Mouse (Mus musculus) hindbrain, embryonic 11.5 days (tissue): Measurements from ENCODE around the gene Fgfbp3. TPM values are rescaled to one million over a fixed set of nuclear protein-coding genes. Genes with fewer than 3 reads are reported as not detected.
"Not testable (repeated sequence)": the region's sequence is repeated elsewhere in the genome, so short reads cannot be mapped to it uniquely, and the experiment has no call there.

Source experiments
- ATAC-seq: fragments of 200-750 bp; cut with Nextera tagmentation; 2 replicates; pipeline ENCODE4 v1.8.0; 2017; ENCODE audit warnings: mild to moderate bottlenecking, moderate TSS enrichment, moderate library complexity; ENCODE audit not compliant: low FRiP score
- DNase-seq: peaks from one replicate; pipeline ENCODE4 v3.0.0-alpha.2; 2015; ENCODE audit warnings: low spot score
- H3K27ac ChIP-seq: fragments of 300-500 bp; sonication (generic); 2 replicates; pipeline ENCODE4 v1.5.1; 2014; ENCODE audit warnings: mild to moderate bottlenecking, low read depth, low read length
- H3K27me3 ChIP-seq: fragments of 300-500 bp; sonication (generic); 2 replicates; pipeline ENCODE4 v1.6.1; 2014; ENCODE audit warnings: mild to moderate bottlenecking, low read length, moderate library complexity, mixed read lengths; ENCODE audit not compliant: control insufficient read depth, insufficient read depth
- H3K36me3 ChIP-seq: fragments of 300-500 bp; sonication (generic); 2 replicates; pipeline ENCODE4 v1.6.1; 2014; ENCODE audit warnings: mild to moderate bottlenecking, low read length, moderate library complexity, mixed read lengths; ENCODE audit not compliant: control insufficient read depth, insufficient read depth
- H3K4me1 ChIP-seq: fragments of 300-500 bp; sonication (generic); replicated peaks from 2 replicates; pipeline ENCODE4 v1.6.1; 2014; ENCODE audit warnings: low read length, mixed read lengths; ENCODE audit not compliant: control insufficient read depth, insufficient read depth
- H3K4me2 ChIP-seq: fragments of 300-500 bp; sonication (generic); replicated peaks from 2 replicates; pipeline ENCODE4 v1.6.1; 2014; ENCODE audit warnings: mild to moderate bottlenecking, low read depth, low read length
- H3K4me3 ChIP-seq: fragments of 300-500 bp; sonication (generic); 2 replicates; pipeline ENCODE4 v1.5.1; 2014; ENCODE audit warnings: low read depth, low read length
- H3K9ac ChIP-seq: fragments of 300-500 bp; sonication (generic); 2 replicates; pipeline ENCODE4 v1.6.1; 2014; ENCODE audit warnings: low read depth, low read length
- H3K9me3 ChIP-seq: fragments of 300-500 bp; sonication (generic); 2 replicates; pipeline ENCODE4 v1.6.1; 2016; ENCODE audit warnings: low read length; ENCODE audit not compliant: control insufficient read depth
- WGBS: fragments of 180-500 bp; shearing (Covaris S2); extraction: QIAGEN DNeasy Blood & Tissue Kit; methylation state at CpG from one replicate; pipeline ENCODE4 v1.1.7; 2014; 5-methylcytosine and 5-hydroxymethylcytosine counted together
- polyA plus RNA-seq: library from polyadenylated mRNA; unstranded; fragments of >200 nt; fragmentation: Nextera tagmentation; extraction: Ambion mirVana; gene quantifications from 2 replicates; pipeline ENCODE4 v1.2.1, GENCODE M21; 2014

Fgfbp3 gene
- polyA plus RNA-seq, 1 experiment from 2014 or later = 33.0 TPM

DNA sequence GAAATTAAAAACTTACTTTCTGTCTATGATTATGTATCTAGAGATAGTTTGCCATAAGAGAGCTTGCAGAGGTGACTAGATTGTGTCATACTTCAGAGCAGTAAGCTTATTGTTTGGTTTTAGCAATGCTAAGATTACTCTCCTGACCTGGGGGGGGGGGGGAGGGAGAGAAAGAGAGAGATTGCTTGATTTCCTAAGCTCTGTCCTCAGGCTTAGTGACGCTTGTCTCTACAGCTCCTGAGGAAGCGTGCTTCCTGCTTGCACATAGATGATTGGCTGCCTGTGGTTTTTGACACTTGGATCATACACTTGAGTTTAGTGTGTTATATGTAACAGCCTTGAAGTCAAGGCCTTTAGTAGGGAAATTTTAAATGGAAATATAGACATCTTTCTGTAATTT lies 44.8 kb downstream of the Fgfbp3 start:
- no peaks in the 10 kb centered on the region for H3K27me3 ChIP-seq
- 92% methylated on average over 2 of the region's 2 CpGs for WGBS
- no peak overlapping the region for H3K27ac ChIP-seq
- H3K4me3 ChIP-seq = no peak overlapping the region
- H3K9ac ChIP-seq = no peak overlapping the region
- ATAC-seq = no peak
- no peak for DNase-seq
- H3K36me3 ChIP-seq = peaks cover 9% of the 10 kb centered on the region
- H3K9me3 ChIP-seq = no peaks in the 10 kb centered on the region
- H3K4me2 ChIP-seq = no peak overlapping the region
- no peaks in the 10 kb centered on the region for H3K4me1 ChIP-seq

DNA sequence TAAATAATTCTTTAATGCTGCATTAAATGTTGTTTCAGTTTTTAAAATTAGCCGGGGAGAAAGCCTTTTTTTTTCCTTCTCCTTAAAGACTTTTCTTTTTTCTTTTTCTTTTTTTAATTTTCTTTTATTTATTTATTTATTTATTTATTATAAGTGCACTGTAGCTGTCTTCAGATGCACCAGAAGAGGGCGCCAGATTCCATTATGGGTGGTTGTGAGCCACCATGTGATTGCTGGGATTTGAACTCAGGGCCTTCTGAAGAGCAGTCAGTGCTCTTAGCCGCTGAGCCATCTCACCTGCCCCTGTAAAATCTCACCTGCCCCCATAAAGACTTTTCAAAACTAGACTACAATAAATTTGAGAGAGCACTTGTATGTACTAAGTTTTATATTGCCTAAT lies 50.7 kb downstream of the Fgfbp3 start:
- DNase-seq, H3K27ac ChIP-seq, H3K4me3 ChIP-seq, H3K27me3 ChIP-seq, H3K4me2 ChIP-seq, H3K4me1 ChIP-seq, H3K9ac ChIP-seq, ATAC-seq, H3K9me3 ChIP-seq: not testable (repeated sequence)
- peaks cover 11% of the 10 kb centered on the region; the same call in 1 of the 2 replicates for H3K36me3 ChIP-seq
- WGBS = 85% methylated on average over 3 of the region's 3 CpGs

Other genes starting within 250 kb of the Fgfbp3 start
- 6.4 and 7.7 TPM in 2 replicates for gene Ppp1r3c, start 183.0 kb downstream of the Fgfbp3 start, polyA plus RNA-seq
- gene Tnks2, start 85.4 kb downstream of the Fgfbp3 start, polyA plus RNA-seq = 80.8 and 91.1 TPM in 2 replicates
- gene Btaf1, start 6.5 kb upstream of the Fgfbp3 start, polyA plus RNA-seq = 19.0 and 20.2 TPM in 2 replicates